Mouse (Mus musculus) left cerebral cortex, postnatal 14 days (tissue): Measurements from ENCODE around the gene Itga9. TPM values are rescaled to one million over a fixed set of nuclear protein-coding genes. Genes with fewer than 3 reads are reported as not detected.

Experiments used
- DNase-seq, 2 experiments: peaks; one replicate each; pipeline ENCODE4 v3.0.0; 2021 to 2022; ENCODE audit warnings: low spot score in 2 of 2, mixed read lengths in 1 of 2
- intact Hi-C: fragments of 180-260 bp; cut with DNase I; formaldehyde crosslinking; loops from one replicate; pipeline ENCODE4 v1.15.1; 2025
- total RNA-seq, 2 experiments: library from RNA; stranded (reverse); gene quantifications; 2 replicates each; pipeline ENCODE4 v1.2.3; 2021

Gene Itga9
- total RNA-seq, 2 experiments from 2014 or later = 7.3 to 8.9 TPM

DNA sequence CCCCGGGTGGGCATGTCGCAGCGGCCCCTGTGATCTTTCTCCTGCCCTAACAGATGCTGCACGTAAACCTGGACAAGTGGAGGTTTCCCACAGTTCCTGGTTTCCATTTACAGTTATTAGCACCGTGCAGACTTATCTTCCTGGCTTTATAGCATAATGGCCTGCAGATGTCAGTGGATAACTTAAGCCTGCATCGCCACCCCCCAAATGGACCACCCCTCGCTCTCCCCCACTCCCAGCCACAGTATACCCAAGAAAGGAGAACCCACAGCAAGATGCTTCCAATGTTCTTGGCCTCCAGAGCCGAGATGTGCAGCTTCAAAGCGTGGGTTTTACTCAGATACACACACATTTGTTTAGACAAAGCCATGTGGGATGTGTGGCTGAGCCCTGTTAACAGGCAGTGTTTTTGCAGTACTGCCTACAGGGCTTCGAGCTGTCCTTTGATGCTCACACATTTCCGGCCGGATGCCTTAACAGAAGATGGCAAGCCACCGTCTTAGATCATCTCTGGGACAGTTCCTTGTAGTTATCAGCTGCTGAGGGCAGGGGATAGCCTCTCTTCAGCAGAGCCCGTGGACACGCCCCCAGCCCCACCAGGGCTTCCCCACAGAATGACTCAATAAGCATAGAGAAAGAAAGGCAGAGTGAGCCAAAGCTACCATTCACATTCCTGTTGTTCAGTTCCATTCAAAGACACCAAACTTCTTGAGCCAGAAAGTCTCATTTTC, 71.7 kb downstream of the Itga9 start:
- peak in 1 of 2 experiments; percentile 26 for DNase-seq
- intact Hi-C loops = no loop called here

DNA sequence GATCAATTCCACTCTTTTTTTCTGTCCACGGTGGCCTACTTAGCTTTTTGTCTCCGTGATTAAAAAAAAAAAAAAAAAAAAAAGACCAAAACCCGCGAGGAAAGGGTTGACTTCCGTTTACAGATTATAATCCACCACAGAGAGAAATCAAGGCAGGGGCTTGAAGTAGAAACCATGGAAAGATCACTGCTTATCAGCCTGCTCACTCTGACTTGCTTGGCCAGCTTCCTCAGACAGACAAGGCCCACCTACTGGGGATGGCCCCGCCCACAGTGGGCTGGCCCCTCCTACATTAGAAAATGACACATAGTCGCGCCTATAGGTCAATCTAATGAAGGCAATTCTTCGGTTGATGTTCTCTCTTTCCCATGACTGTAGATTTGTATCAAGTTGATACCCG, 72.3 kb downstream of the Itga9 start:
- DNase-seq = no peak
- intact Hi-C loops = no loop called here

DNA sequence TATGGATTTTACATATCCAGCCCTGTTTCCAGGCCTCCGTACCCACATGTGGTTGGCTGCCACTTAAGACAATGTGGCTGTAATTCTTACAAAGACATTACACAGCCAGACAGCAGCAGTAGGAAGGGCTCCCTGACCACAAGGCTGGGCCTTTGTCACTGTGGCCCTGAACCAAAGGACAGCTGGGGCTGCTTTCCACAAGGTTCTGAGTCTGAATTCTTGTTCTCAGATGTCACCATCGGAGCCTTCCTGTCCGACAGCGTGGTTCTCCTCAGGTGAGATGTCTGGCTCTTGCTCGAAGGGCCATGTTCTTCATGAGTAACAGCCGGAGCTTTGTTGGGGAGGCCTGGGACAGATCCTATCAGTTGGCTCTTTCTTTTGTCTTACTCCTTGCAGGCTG, 75.0 kb downstream of the Itga9 start:
- no peak for DNase-seq
- intact Hi-C loops = no loop called here

DNA sequence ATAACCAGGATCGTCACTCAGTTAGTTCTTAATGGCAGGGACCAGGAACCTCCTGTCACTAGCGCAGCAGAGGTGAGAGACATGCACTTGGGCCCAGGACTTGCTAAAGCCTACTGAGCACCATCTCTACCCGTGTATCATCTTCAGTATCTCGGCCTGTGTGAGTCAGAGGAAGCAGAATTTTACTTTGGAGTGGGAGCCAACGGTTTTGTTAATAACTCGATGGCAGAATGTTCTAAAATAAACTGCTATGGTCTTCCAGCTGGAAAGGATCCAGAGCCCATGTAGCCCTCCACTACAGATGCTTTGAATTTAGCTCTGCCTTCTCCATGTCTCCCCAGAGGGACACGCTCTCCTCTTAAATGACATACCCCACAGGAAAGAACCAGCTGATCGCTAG, 75.7 kb downstream of the Itga9 start:
- intact Hi-C loops = no loop called here
- peak in 1 of 2 experiments; percentile 49 for DNase-seq

DNA sequence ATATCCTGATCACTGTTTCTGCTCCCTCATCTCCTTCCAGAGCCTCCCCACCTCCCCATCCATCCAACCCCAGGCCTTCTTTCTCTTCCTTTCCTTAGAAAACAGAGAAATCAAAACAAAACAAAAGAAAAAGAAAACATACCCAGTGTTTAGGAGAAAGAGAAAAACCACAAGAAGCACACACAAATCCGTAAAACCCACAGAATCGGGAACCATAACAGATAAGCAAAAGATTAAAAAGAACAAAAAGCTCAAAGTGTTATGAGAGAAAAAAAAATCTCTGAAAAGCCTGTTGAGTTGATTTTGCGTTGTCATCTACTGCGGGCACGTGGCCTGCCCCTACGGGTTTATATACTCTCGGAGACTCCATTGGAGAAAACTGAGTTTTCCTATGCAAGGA, 77.0 kb downstream of the Itga9 start:
- DNase-seq = no peak
- intact Hi-C loops = no loop called here

DNA sequence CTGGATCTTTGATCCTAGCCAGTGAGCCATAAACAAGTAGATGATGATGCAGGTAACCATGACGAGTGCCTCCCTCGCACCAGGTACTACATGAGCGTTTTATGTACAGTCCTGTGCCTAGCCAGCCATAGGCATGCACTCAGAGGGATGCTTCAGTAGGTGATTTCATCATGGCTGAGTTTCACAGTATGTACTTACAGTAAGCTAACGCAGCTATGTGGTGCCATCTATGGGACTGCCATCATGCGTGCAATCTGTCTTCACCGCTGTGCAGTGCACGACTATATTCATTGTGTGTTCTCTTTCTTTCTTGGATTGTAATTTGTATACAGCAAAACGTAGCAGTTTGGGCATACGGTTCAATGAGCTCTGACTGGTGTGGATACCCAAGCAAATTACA, 77.9 kb downstream of the Itga9 start:
- DNase-seq = peak in 1 of 2 experiments; percentile 55
- intact Hi-C loops = loop anchor here (2.0 kb wide), 1 partner anchor 74 kb away; no protein-coding TSS in a partner anchor

DNA sequence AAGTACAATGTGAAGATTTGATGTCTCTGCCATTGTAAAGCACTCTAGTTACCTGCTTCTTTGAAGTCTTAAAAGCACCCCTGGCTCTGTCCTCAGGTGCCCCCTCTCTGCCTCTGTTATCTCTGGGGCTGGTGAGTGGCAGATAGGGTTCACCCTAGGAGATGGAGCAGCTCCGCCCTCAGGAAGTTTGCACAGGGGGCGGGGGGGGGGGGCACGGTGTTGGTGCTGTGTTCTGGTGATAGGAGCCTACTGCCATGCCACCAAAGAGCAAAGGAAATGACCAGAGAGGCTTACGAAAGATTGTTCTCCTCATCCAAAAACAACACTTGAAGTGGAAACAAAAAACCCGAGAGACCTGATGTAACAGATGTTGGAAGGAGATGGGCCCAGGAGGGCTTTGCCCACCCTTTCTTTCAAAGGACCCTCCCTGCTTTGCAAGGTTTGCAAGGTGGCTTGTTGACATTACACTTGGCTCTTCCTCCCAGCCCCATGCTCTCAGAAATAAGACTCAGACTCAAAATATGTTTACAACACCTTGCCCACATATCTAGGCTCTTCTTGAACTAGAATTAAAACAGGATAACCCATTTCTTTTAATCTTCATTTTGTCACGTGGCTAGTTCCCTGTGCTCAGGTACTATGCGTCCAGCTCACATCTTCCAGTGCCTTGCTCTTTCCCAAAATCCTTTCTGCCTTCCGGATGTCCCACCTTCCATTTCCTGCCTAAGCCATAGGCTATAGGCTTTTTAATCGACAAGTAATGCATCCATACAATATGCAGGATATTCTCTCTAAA, 79.9 kb downstream of the Itga9 start:
- DNase-seq = no peak
- intact Hi-C loops = no loop called here

DNA sequence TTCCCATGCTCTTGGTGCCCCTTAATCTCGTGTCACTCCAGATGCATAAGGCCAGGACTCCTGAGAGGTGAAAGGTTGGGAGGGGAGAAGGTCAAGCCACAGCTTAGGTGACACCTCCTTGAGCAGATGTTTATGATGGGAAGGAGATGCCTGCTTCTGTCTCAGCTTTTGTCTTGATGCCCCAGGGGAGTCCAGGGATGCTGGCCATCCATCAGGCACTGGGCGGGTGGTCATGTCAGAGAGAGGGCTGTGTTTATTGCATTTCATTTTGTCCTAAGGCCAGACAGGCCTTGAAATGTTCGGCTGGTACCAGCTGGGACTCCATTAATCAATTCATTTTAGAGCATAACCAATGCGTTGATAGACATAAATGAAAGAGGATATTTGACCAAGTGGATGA, 81.8 kb downstream of the Itga9 start:
- no peak for DNase-seq
- intact Hi-C loops = no loop called here

DNA sequence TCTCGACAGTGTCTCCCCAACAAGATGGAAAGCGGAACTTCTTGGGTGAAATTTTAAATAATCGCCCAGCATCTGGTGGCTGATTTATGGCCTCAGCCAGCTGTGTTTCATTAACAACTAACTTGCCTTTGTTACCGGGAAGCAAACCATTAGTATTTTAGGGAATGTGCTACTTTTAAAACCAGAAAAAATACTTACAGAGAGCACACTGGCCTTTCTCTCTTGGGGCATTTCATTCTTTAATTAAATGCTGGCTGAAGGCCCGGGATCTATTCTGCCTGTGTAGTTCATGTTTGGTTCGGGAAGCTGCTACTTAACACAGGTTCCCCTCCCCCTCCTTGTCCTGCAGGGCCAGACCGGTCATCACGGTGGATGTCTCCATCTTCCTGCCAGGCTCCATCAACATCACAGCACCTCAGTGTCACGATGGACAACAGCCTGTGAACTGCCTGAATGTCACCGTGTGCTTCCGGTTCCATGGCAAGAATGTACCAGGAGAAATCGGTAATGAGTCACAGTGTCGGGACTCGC, 82.5 kb downstream of the Itga9 start:
- intact Hi-C loops = no loop called here
- DNase-seq = no peak

DNA sequence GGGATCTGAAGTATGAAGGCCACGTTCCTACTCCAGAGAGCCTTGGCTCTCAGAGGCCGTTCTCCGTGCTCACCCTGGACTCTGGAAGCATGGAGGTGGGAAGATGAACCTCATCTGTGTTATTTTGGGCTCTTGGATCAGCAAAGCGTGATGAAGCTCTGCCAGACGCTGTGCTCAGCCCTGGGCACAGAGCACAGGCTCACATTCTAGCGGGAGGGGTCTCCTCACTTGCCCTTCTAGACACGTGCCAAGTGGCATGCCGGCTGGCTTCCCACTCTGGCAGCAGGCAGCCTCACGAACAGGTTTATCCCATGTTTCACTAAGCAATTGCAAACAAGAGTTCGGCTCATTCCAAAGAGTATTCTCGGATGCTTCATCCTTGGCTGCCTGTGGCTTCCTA, 86.8 kb downstream of the Itga9 start:
- intact Hi-C loops = loop anchor here (5.0 kb wide), 1 partner anchor 179 kb away; no protein-coding TSS in a partner anchor
- DNase-seq = peak; percentile 50 to 89

DNA sequence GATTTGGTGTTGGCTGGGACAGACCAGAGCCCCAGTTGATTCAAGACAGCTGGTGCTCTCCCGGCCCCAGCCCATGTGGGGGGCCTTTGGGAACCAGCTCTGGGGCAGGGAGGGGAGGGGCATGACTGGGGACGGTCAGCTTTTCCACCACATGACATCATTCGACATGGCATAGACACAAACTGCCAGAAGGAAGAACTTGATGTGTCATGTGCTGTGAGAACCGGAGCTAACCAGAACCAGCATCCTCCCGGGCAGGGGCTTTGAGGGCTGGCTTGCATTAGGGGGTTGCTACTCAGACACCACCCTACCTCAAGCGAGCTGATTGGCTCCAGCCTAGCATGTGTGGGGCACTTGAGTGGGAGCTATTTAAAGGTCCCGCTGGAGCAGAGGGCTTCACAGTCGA, 87.9 kb downstream of the Itga9 start:
- peak in 1 of 2 experiments; percentile 28 for DNase-seq
- intact Hi-C loops = loop anchor here (5.0 kb wide), 1 partner anchor 178 kb away; no protein-coding TSS in a partner anchor

DNA sequence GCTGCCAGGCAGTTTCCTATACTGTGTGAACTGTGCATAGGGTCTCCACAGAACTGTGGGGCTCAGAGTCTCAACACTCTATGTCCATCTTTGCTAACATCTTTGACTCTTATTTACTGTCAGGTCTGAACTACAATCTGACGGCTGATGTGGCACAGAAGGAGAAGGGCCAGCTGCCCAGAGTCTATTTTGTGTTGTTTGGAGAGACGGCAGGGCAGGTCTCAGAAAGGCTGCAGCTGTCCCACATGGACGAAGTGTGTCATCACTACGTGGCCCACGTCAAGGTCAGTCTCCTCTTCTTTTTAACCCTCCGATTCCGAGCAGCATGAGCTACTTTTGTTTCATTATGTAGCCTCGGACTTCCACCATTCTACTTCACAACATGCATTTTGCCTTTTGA, 91.7 kb downstream of the Itga9 start:
- no peak for DNase-seq
- intact Hi-C loops = no loop called here

DNA sequence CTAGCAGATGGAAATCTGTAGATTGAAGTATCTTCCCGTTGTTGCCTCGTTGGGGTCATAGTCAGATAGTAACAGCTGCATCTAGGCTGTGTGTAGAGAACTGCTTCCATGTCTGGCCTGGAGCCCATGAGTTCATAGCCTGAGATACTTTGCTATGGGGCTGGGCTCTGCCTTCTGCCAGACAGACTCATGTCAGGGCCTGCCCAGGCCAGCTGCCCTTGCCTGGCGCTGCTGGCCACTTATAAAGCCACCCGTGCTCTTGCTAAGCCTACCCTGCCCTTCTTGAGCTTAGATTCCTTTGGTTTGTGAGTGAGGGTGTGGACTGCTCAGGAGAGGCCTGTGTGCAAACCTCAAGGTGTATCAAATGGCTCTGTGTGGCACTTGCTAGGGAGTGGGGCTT, 93.2 kb downstream of the Itga9 start:
- intact Hi-C loops = no loop called here
- no peak for DNase-seq

DNA sequence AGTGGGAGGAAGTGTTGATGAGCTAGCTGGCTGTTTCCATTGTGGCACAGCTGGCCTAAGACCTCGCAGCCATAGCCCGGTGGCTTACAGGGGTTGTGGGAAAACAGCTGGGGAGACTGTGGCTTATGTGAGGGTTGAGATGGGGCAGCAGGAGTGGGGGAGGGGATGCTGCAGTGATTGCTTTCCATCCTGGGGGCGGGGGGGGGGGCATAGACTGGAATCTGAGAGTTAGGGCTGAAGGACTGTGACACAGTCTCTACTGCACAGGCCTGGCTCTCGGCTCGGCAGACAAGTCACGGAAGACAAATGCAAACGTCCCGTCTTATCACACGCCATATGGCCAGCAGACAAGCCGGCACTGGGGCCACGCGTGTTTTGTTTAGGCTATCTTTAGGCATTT, 94.4 kb downstream of the Itga9 start:
- no peak for DNase-seq
- intact Hi-C loops = no loop called here

DNA sequence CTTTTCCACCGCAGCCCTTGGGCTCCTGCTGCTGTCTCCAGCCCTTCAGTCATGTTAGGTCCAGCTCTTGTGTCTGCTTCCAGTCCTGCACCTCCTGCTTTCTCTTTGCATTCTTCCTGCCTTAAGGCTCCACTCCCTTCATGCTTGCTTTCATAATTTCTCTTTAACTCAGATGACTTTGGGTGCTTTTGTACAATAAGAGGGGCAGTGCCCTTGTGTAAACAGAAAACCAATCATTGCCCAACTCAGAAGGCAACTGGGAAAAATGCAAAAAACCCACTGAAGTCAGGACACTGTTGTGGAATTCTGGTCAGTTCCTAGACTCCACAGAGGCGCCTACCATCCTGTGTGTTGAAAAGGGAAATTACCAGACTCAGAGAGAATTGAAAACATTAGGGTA, 95.3 kb downstream of the Itga9 start:
- intact Hi-C loops = no loop called here
- no peak for DNase-seq

DNA sequence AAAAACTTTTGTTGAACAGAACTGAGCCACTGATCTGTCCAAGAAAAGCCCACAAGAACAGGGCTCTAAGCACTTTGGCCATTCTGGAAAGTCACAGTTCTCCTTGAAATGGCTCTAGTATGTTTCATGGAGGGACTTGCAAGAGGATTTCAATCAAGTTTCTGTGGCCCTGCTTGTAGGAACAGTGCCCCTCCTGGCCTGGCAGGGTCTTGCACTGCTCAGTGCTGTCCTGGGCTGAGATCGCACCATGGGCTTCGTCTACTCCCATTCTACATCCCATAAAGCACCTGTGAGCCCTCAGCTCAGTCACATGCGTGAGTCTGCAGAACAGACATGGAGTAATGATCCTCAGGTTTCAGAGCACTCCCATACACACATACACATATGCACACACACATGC, 96.7 kb downstream of the Itga9 start:
- no peak for DNase-seq
- intact Hi-C loops = no loop called here

DNA sequence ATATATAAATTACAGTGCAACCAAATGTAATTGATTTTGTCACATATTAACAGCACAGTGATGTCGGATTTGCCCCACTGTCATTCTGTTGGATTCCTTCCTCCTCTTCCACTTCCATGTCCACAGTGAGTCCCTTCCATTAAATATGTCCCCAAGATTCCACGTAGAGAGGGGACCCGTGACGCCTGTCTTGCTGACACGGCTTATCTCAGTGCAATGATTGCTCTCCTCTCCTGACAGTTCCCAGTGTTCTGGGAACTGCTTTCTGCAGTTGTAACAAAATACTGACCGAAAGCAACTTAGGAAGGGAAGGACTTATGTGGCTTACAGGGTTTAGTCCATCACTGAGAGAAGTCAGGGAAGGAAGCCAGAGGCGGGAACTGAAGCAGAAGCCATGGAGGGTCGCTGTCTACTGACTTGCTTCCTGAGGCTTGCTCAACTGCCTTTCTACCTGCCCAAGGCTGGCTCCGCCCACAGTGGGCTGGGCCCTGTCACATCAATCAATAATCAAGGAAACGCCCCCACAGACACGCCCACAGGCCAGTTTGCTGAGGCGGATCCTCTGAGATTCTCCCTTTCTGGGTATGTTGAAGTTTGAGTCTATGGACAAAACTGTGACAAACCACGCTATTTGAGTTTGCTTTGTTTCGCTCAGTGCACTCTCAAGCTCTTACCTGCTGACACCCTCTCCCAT, 99.0 kb downstream of the Itga9 start:
- intact Hi-C loops = no loop called here

DNA sequence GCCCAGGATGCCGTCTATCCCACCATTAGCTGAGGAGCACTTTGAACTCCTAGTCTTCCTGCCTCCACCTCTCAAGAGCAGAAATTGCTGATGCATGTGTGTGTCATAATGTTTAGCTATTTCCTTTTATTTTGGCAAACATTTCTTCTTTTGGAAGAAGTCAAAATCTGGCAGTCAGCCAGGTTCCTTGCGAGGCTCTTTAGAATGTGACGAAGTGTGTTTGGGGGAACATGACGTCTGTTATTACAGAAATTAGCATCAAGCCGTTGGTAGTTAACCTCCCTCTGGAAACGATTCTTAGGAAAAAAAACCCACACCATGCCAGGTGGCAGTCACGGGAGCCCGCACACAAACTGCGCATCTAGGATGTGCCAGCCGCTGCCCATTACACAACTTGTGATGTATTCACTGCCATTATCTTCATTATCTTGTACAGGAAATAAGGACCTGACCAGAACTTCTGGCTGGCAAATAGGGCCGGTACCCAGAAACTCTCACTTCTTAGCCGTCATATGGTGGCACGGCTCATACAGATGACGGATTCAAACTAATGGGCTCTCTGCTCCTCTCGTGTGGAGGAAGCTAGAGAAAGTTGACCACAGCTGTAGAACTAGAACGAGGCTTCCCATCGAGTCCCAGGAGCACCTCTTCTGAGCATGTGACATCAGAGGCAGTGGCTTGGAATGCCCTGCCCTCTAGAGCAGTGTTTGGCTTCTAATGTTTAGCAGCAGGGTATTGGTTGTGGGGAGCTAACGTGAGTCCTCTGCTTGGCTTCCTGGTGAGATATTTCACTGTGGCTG, 99.9 kb downstream of the Itga9 start:
- peak in 1 of 2 experiments; percentile 51 for DNase-seq
- intact Hi-C loops = no loop called here

More for the DNA sequence above, 99.0 kb downstream of the Itga9 start:
- DNase-seq = no peak

DNA sequence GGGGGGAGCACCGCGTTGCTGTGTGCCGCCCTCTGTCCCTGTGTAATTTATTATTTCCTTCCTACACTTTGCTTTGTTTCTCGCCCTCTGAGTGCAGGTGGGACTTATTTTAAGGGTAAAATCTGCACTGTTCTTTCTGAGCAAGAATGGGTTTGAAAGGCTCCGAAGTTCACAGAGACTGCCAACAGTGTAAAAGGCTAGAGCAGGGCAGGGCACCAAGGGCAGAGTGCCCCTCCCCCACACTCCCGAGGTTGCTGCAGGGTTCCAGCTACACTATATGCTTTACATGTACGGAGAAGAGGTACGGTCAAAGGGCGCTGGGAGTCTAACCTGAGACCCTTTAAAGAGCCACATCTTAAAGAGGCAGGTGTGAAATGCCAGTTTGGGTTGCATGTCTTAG, 104.1 kb downstream of the Itga9 start:
- DNase-seq = no peak
- intact Hi-C loops = no loop called here
